Mouse (Mus musculus) kidney, postnatal 0 days (tissue): ENCODE results near the gene Daw1. TPM values are rescaled to one million over a fixed set of nuclear protein-coding genes. Genes with fewer than 3 reads are reported as not detected.

Source experiments
- ATAC-seq: fragments of 200-750 bp; cut with Nextera tagmentation; replicated peaks from 2 replicates; pipeline ENCODE4 v1.8.0; 2017; ENCODE audit warnings: low read depth, moderate number of reproducible peaks, moderate TSS enrichment, moderate library complexity; ENCODE audit not compliant: low FRiP score
- DNase-seq: peaks from one replicate; pipeline ENCODE4 v3.0.0-alpha.2; 2016; ENCODE audit warnings: low spot score
- H3K27ac ChIP-seq: fragments of 300-500 bp; sonication (generic); 2 replicates; pipeline ENCODE4 v1.5.1; 2014; ENCODE audit warnings: mild to moderate bottlenecking
- H3K27me3 ChIP-seq: fragments of 300-500 bp; sonication (generic); 2 replicates; pipeline ENCODE4 v1.6.1; 2014; ENCODE audit warnings: low read length, mixed read lengths; ENCODE audit not compliant: insufficient read depth
- H3K36me3 ChIP-seq: fragments of 300-500 bp; sonication (generic); 2 replicates; pipeline ENCODE4 v1.6.1; 2014; ENCODE audit warnings: low read length, mixed read lengths; ENCODE audit not compliant: insufficient read depth
- H3K4me1 ChIP-seq: fragments of 300-500 bp; sonication (generic); replicated peaks from 2 replicates; pipeline ENCODE4 v1.6.1; 2014; ENCODE audit warnings: antibody characterized with exemption, low read length, mixed read lengths; ENCODE audit not compliant: insufficient read depth
- H3K4me2 ChIP-seq: fragments of 300-500 bp; sonication (generic); 2 replicates; pipeline ENCODE4 v1.6.1; 2014; ENCODE audit warnings: mild to moderate bottlenecking, low read length, moderate library complexity, mixed read lengths
- H3K4me3 ChIP-seq: fragments of 300-500 bp; sonication (generic); replicated peaks from 2 replicates; pipeline ENCODE4 v1.5.1; 2014; ENCODE audit warnings: low read depth, low read length
- H3K9ac ChIP-seq: fragments of 300-500 bp; sonication (generic); 2 replicates; pipeline ENCODE4 v1.6.1; 2014; ENCODE audit warnings: low read depth, low read length
- H3K9me3 ChIP-seq: fragments of 300-500 bp; sonication (generic); replicated peaks from 2 replicates; pipeline ENCODE4 v1.6.1; 2016; ENCODE audit warnings: low read length, inconsistent platforms, mixed read lengths
- CTCF ChIP-seq: IDR thresholded peaks from 2 replicates; pipeline ENCODE4 v1.5.1; 2016; ENCODE audit warnings: antibody characterized with exemption, low read depth, mild to moderate bottlenecking, moderate library complexity
- WGBS: fragments of 180-500 bp; shearing (Covaris S2); extraction: QIAGEN DNeasy Blood & Tissue Kit; methylation state at CpG from one replicate; pipeline ENCODE4 v1.1.7; 2014; 5-methylcytosine and 5-hydroxymethylcytosine counted together
- polyA plus RNA-seq: library from polyadenylated mRNA; unstranded; fragments of >200 nt; fragmentation: Nextera tagmentation; extraction: Ambion mirVana; gene quantifications from 2 replicates; pipeline ENCODE4 v1.2.1, GENCODE M21; 2015

Gene Daw1
- polyA plus RNA-seq, 1 experiment from 2014 or later = 0.38 TPM

- Histone ChIP-seq H3K27me3 (no peaks in the 10 kb centered on the region), H3K4me1 (no peaks in the 10 kb centered on the region), H3K4me2 (no peak overlapping the region), H3K36me3 (no peaks in the 10 kb centered on the region), H3K4me3 (no peak overlapping the region), H3K27ac (no peak overlapping the region), H3K9me3 (no peaks in the 10 kb centered on the region), H3K9ac (no peak overlapping the region)
- WGBS = 67% methylated on average over 1 of the region's 1 CpGs
- DNase-seq (no peak), ATAC-seq (no peak)
- no peak for TF ChIP-seq CTCF
These were observed 16.4 kb downstream of the Daw1 start for GRCm38 (mm10) chr1:83175985-83176384.

GRCm38 (mm10) chr1:83179531-83179930, 20.0 kb downstream of the Daw1 start:
- no peak overlapping the region for H3K4me2 ChIP-seq
- no peak for DNase-seq

GRCm38 (mm10) chr1:83181418-83181817, 21.9 kb downstream of the Daw1 start:
- H3K4me3 ChIP-seq = no peak overlapping the region
- no peaks in the 10 kb centered on the region for H3K4me1 ChIP-seq
- H3K9me3 ChIP-seq = no peaks in the 10 kb centered on the region
- peak; percentile 66 for TF ChIP-seq CTCF
- H3K27me3 ChIP-seq = no peaks in the 10 kb centered on the region
- ATAC-seq (no peak), DNase-seq (peak; percentile 54)
- H3K27ac ChIP-seq = no peak overlapping the region
- WGBS = 51% methylated on average over 4 of the region's 4 CpGs
- no peak overlapping the region for H3K9ac ChIP-seq
- no peaks in the 10 kb centered on the region for H3K36me3 ChIP-seq
- no peak overlapping the region for H3K4me2 ChIP-seq

More at GRCm38 (mm10) chr1:83179531-83179930, 20.0 kb downstream of the Daw1 start:
- Histone ChIP-seq H3K4me1 (no peaks in the 10 kb centered on the region), H3K27ac (no peak overlapping the region), H3K36me3 (no peaks in the 10 kb centered on the region), H3K9ac (no peak overlapping the region), H3K4me3 (no peak overlapping the region), H3K27me3 (no peaks in the 10 kb centered on the region), H3K9me3 (no peaks in the 10 kb centered on the region)
- 93% methylated on average over 7 of the region's 7 CpGs for WGBS
- no peak for ATAC-seq
- TF ChIP-seq CTCF = no peak

GRCm38 (mm10) chr1:83187154-83187553, 27.6 kb downstream of the Daw1 start:
- no peak overlapping the region for H3K27ac ChIP-seq
- no peaks in the 10 kb centered on the region for H3K9me3 ChIP-seq
- H3K4me2 ChIP-seq = no peak overlapping the region
- no peaks in the 10 kb centered on the region for H3K36me3 ChIP-seq
- H3K27me3 ChIP-seq = no peaks in the 10 kb centered on the region
- H3K4me3 ChIP-seq = no peak overlapping the region
- H3K4me1 ChIP-seq = no peaks in the 10 kb centered on the region
- H3K9ac ChIP-seq = no peak overlapping the region
- ATAC-seq = no peak
- DNase-seq = peak; percentile 61
- 53% methylated on average over 2 of the region's 2 CpGs for WGBS
- peak; percentile 80 for TF ChIP-seq CTCF

- WGBS = 68% methylated on average over 1 of the region's 1 CpGs
- Histone ChIP-seq H3K27ac (no peak overlapping the region), H3K27me3 (no peaks in the 10 kb centered on the region), H3K9ac (no peak overlapping the region), H3K4me3 (no peak overlapping the region), H3K36me3 (no peaks in the 10 kb centered on the region), H3K9me3 (no peaks in the 10 kb centered on the region), H3K4me1 (no peaks in the 10 kb centered on the region), H3K4me2 (no peak overlapping the region)
- no peak for TF ChIP-seq CTCF
- no peak for ATAC-seq
- no peak for DNase-seq
These were observed 50.4 kb downstream of the Daw1 start for GRCm38 (mm10) chr1:83209981-83210380.

- DNase-seq (peak; percentile 38), ATAC-seq (no peak)
- Histone ChIP-seq H3K4me1 (no peaks in the 10 kb centered on the region), H3K4me2 (no peak overlapping the region), H3K27ac (no peak overlapping the region), H3K36me3 (no peaks in the 10 kb centered on the region), H3K27me3 (no peaks in the 10 kb centered on the region), H3K9ac (no peak overlapping the region), H3K4me3 (no peak overlapping the region), H3K9me3 (no peaks in the 10 kb centered on the region)
- WGBS = 32% methylated on average over 1 of the region's 1 CpGs
- TF ChIP-seq CTCF = peak; percentile 67
These were observed 58.7 kb downstream of the Daw1 start for GRCm38 (mm10) chr1:83218260-83218659.

- DNase-seq (peak; percentile 25), ATAC-seq (no peak)
- peak; percentile 56 for TF ChIP-seq CTCF
- H3K9me3 ChIP-seq = no peaks in the 10 kb centered on the region
- no peak overlapping the region for H3K4me3 ChIP-seq
- H3K27ac ChIP-seq = no peak overlapping the region
- H3K27me3 ChIP-seq = no peaks in the 10 kb centered on the region
- H3K36me3 ChIP-seq = no peaks in the 10 kb centered on the region
- 66% methylated on average over 1 of the region's 1 CpGs for WGBS
- H3K4me2 ChIP-seq = no peak overlapping the region
- no peak overlapping the region for H3K9ac ChIP-seq
- no peaks in the 10 kb centered on the region for H3K4me1 ChIP-seq
These were observed 63.5 kb downstream of the Daw1 start for GRCm38 (mm10) chr1:83223072-83223471.
